Mouse (Mus musculus) retina, embryonic 14.5 days (tissue): ENCODE data around the gene Katna1.

Experiments used
- DNase-seq: peaks from one replicate; pipeline ENCODE4 v3.0.0-alpha.2; 2015; ENCODE audit warnings: low spot score

The Katna1 gene

DNA sequence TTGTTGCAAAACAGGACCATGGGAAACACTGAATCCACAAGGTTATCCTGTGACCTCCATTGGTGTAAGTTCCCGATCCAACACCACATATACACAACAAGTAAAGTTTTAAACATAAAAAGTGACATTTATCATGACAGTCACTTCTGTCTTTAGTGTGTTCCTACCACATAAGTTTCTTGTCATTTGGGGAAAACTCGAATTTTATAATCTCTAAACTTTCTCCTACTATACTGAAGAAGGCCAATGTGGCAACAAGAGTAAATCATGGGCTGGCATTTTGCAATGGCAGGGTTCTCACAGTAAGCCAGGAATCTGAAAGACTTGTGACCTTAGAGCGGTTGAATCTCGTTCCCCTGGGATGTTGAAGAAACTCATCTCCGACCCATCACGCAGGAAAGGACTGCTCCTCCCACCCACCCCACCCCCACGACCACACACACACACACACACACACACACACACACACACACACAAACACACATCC lies 54.0 kb downstream of the Katna1 start:
- no peak for DNase-seq

DNA sequence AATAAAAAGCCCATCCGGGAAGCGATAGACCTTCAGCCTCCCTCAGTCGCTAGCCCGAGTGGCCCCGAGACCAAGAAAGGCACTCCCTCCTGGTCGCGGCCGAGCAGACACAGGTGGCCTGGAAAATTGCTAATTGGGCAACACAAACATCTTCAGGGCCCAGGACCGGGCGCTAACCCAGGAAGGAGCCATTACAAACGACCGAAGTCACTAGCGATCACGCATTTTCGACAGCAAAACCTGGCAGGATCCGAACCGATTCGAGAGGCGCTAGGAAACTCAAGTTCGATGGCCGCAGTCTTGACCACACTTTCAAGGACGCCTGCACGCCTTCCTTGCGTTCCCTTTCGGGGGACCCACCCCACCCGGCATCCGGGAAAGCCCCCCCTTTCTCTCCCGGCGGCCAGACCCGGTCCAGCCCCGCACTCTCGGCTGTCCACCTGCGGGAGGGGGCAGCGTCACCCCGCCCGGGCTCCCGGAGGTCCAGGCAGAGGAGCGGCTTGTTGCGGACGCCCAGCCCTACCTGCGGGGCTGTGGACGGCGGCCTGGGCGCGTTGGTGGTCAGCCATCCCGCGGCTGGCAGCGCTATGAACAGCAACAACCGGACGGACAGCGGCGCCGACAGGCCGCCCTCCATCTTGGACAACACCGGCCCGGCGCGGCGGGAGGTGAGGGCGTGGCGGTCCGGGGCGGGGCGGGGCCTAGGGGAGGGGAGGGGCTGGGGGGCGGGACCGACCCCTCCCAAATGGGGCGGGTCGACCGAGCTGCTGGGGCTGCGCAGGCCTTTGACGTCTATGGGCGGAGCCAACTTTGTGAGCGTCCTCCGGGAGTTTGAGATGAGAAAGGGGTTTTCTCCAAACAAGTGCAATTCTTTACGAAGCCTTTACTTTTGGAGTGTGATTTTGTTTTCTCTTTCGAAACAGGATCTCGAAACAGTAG lies 54.7 kb downstream of the Katna1 start:
- peak; percentile 92 for DNase-seq

DNA sequence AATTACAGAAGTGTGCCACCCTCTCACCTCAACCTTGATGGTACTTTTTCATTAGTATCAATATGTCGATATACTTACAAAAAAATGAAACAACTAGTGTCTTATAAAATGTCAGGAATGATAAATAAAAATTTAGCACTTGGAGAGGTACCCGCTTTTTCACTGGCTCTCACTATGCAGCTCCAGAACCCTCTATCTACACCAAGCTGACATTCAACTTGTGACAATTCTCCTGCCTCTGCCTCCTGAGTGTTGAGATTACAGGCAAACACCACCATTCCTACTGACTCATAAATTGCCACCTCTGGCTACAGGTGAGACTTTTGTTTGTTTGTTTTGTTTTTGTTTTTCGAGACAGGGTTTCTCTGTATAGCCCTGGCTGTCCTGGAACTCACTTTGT lies 55.4 kb downstream of the Katna1 start:
- DNase-seq, result no peak

DNA sequence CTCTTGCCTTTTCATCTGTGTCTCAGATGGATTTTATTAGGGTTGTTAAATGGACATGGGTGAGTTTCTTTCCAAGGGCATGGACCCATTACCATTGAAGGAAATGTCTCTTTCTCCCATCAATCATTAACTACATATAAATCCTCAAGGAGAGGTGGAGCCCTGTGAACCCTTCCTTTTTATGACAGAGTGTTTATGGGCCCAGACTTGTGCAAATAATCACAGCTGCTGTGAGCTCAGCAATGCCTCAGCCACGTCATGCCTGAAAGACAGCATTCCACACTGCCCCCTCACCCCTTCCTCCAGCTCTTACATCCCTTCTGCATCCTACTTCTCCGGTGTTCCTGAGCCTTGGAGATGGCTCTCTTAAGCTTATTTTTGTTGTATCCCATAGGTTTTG lies 61.5 kb downstream of the Katna1 start:
- DNase-seq, result no peak

DNA sequence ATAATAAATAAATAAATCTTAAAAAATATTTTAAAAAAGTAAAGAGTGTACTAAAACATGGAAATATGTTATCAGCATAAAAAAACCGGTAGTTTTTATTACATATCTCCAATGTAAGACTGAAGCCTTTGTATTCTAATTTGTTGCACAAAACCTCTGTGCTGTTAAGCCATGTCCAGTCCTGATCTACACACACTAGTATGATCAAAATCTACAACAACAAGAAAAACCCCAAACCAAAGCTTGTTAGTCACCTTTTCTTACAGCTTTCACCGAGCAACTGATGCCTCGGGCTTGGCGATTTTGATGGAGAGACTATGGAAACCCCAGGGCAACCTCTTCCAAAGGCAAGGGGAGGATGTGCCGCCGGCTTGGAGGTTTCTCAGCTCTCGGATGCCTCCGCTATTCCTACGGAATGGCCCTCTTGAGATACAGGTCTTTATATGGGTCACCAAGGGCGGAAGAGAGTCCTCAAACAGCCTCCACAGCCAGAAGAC lies 66.5 kb downstream of the Katna1 start:
- DNase-seq, result no peak

DNA sequence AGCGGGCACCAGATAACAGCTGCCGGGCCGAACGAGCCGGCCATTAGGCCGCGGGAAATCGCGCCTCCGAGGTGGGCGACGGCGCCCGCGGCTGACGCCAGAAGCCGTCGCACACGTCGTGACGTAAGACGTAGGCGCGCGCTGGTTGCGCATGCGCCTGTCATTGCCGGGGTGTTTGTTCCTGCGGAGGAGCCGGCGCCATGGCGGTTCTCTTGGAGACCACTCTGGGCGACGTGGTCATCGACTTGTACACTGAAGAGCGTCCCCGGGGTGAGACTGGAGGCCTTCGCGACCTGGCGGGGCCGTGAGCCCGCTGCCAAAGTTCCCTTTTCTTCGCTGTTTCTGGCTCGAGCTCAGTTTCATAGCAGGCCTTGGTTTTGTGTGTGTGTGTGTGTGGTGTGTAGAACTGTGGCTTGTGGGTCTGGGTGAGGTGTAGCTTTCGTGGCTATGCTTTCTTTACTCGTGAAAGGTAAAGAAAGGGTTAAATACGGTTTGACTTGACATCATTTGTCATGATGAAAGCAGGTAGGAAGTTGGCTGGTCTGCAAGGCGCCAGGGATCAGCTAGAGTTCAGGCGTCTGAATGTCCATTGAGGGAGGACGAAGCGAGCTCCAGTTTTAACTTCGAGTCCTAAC lies 67.1 kb downstream of the Katna1 start, which contains the start of the genes Ginm1 and Ppil4:
Gene Ginm1, minus strand, starts transcription at position 74 of the 635 bp plus-strand sequence.
Gene Ppil4, plus strand, starts transcription at position 141 of the 635 bp plus-strand sequence.
- DNase-seq, result peak; percentile 96

DNA sequence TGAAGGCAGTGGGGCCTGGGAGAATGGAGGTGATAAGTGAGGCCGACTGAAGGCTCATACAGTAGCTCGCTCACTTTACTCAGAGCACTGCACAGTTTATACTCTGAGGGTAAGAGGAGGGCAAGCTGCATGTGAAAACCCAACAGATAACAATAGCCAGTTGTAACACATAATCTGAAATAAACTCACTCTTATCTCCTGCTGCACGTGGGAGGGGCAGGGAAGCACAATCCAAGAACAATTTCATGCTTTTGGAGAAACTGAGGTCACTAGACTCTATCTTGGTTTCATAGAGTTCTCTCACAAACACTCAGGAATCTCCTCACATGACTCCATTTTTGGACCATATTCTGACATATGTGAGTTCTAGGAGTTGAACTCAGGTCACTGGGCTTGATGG lies 75.5 kb downstream of the Katna1 start:
- DNase-seq, result no peak

DNA sequence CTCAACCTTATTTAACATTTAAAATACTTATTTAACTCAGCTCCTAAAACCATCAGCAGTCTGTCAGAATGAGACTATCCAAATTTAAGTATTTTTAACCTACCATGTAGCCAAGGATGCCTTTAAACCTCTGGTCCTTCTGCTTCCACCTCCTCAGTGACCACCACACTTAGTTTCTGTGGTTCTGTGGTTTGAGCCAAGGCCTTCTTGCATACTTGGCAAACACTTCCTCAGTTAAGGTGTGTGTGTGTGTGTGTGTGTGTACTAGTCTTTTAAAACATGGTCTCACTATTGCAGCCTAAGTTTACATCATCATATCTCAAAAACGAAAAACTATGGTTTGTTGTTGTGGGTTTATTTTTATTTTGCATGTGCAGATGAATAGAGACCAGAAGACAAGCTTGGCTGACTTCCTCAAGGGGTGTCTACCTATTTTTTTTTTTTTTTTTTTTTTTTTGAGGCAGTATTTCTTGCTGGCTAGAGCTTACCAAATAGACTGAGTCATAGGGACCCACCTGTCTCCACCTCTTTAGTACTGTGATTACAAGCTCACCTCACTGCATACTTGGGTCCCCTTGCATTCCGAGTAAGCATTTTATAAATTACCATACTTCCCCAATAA lies 76.8 kb downstream of the Katna1 start:
- no peak for DNase-seq

DNA sequence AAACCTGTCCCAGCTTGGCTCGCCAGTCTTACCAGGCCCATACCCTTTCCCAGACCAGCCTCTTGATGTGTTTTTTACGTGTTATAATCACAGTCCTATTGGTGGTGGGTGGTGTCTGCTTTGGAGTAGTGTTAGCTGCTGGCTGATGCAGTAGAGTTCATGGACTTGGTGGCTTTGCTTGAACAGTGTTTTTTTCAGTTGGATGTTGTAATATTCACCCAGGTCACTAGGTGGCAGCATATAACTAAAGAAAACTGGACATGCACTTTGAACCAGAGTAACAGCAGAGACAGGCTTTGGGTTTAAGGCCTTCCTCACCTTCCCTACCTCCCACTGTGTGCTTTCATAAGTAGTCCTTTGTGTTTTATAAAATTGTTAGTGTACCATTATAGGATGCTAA lies 84.1 kb downstream of the Katna1 start:
- peak; percentile 84 for DNase-seq
